Mouse (Mus musculus) hindbrain, embryonic 11.5 days (tissue): ENCODE data around the gene Ing2. TPM values are rescaled to one million over a fixed set of nuclear protein-coding genes. Genes with fewer than 3 reads are reported as not detected.

Source experiments
- ATAC-seq: fragments of 200-750 bp; cut with Nextera tagmentation; 2 replicates; pipeline ENCODE4 v1.8.0; 2017; ENCODE audit warnings: mild to moderate bottlenecking, moderate TSS enrichment, moderate library complexity; ENCODE audit not compliant: low FRiP score
- DNase-seq: peaks from one replicate; pipeline ENCODE4 v3.0.0-alpha.2; 2015; ENCODE audit warnings: low spot score
- H3K27ac ChIP-seq: fragments of 300-500 bp; sonication (generic); 2 replicates; pipeline ENCODE4 v1.5.1; 2014; ENCODE audit warnings: mild to moderate bottlenecking, low read depth, low read length
- H3K27me3 ChIP-seq: fragments of 300-500 bp; sonication (generic); 2 replicates; pipeline ENCODE4 v1.6.1; 2014; ENCODE audit warnings: mild to moderate bottlenecking, low read length, moderate library complexity, mixed read lengths; ENCODE audit not compliant: control insufficient read depth, insufficient read depth
- H3K36me3 ChIP-seq: fragments of 300-500 bp; sonication (generic); 2 replicates; pipeline ENCODE4 v1.6.1; 2014; ENCODE audit warnings: mild to moderate bottlenecking, low read length, moderate library complexity, mixed read lengths; ENCODE audit not compliant: control insufficient read depth, insufficient read depth
- H3K4me1 ChIP-seq: fragments of 300-500 bp; sonication (generic); replicated peaks from 2 replicates; pipeline ENCODE4 v1.6.1; 2014; ENCODE audit warnings: low read length, mixed read lengths; ENCODE audit not compliant: control insufficient read depth, insufficient read depth
- H3K4me2 ChIP-seq: fragments of 300-500 bp; sonication (generic); replicated peaks from 2 replicates; pipeline ENCODE4 v1.6.1; 2014; ENCODE audit warnings: mild to moderate bottlenecking, low read depth, low read length
- H3K4me3 ChIP-seq: fragments of 300-500 bp; sonication (generic); 2 replicates; pipeline ENCODE4 v1.5.1; 2014; ENCODE audit warnings: low read depth, low read length
- H3K9ac ChIP-seq: fragments of 300-500 bp; sonication (generic); 2 replicates; pipeline ENCODE4 v1.6.1; 2014; ENCODE audit warnings: low read depth, low read length
- H3K9me3 ChIP-seq: fragments of 300-500 bp; sonication (generic); 2 replicates; pipeline ENCODE4 v1.6.1; 2016; ENCODE audit warnings: low read length; ENCODE audit not compliant: control insufficient read depth
- WGBS: fragments of 180-500 bp; shearing (Covaris S2); extraction: QIAGEN DNeasy Blood & Tissue Kit; methylation state at CpG from one replicate; pipeline ENCODE4 v1.1.7; 2014; 5-methylcytosine and 5-hydroxymethylcytosine counted together
- polyA plus RNA-seq: library from polyadenylated mRNA; unstranded; fragments of >200 nt; fragmentation: Nextera tagmentation; extraction: Ambion mirVana; gene quantifications from 2 replicates; pipeline ENCODE4 v1.2.1, GENCODE M21; 2014

Gene Ing2
- 13.2 and 13.3 TPM in 2 replicates for polyA plus RNA-seq

- peak; percentile 92 for ATAC-seq
- Histone ChIP-seq H3K9ac (peak within 1 kb of the TSS; percentile 90), H3K4me2 (peak within 1 kb of the TSS; percentile 71), H3K36me3 (no peaks in the 10 kb centered on the region), H3K27ac (peak within 1 kb of the TSS; percentile 95), H3K4me1 (no peaks in the 10 kb centered on the region), H3K9me3 (no peaks in the 10 kb centered on the region), H3K4me3 (peak within 1 kb of the TSS; percentile 92), H3K27me3 (no peaks in the 10 kb centered on the region)
- peak; percentile 100 for DNase-seq
- under 1% methylated on average over 81 of the region's 106 CpGs for WGBS
Observed at GRCm38 (mm10) chr8:47674777-47675710, at the start of gene Ing2. Gene Ing2 (minus strand): TSS chr8:47675556.

GRCm38 (mm10) chr8:47721609-47722008 lies 46.3 kb upstream of the Ing2 start:
- no peaks in the 10 kb centered on the region for H3K9me3 ChIP-seq
- H3K27ac ChIP-seq = no peak overlapping the region
- no peaks in the 10 kb centered on the region for H3K27me3 ChIP-seq
- no peaks in the 10 kb centered on the region for H3K4me1 ChIP-seq
- no peak overlapping the region for H3K4me2 ChIP-seq
- 84% methylated on average over 4 of the region's 4 CpGs for WGBS
- no peak overlapping the region for H3K9ac ChIP-seq
- ATAC-seq (no peak), DNase-seq (no peak)
- H3K36me3 ChIP-seq = no peaks in the 10 kb centered on the region
- H3K4me3 ChIP-seq = no peak overlapping the region

DNA sequence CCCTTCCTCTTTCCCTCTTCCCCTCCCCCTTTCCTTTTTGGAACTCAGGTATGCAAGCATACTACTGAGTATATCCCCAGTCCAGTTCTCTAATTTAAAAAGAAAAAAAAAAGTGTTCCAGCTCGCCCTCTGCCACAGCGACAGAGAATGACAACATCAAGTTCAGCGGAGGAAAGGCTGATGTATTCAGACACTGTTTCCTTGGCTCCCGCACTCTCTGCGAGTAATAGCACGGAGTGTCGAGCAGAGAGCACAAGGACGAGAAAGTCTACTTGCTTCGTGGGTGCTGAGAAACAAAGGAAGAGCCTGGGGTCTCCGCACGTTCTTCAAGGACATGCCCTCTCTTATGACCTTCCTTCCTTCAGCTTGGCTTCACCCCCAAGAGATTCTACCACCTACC lies 43.3 kb upstream of the Ing2 start:
- Histone ChIP-seq H3K9ac (no peak overlapping the region), H3K27me3 (no peaks in the 10 kb centered on the region), H3K4me1 (no peaks in the 10 kb centered on the region), H3K9me3 (no peaks in the 10 kb centered on the region), H3K36me3 (no peaks in the 10 kb centered on the region), H3K4me3 (no peak overlapping the region), H3K27ac (no peak overlapping the region), H3K4me2 (no peak overlapping the region)
- ATAC-seq (no peak), DNase-seq (peak; percentile 11)
- 26% methylated on average over 11 of the region's 11 CpGs for WGBS

DNA sequence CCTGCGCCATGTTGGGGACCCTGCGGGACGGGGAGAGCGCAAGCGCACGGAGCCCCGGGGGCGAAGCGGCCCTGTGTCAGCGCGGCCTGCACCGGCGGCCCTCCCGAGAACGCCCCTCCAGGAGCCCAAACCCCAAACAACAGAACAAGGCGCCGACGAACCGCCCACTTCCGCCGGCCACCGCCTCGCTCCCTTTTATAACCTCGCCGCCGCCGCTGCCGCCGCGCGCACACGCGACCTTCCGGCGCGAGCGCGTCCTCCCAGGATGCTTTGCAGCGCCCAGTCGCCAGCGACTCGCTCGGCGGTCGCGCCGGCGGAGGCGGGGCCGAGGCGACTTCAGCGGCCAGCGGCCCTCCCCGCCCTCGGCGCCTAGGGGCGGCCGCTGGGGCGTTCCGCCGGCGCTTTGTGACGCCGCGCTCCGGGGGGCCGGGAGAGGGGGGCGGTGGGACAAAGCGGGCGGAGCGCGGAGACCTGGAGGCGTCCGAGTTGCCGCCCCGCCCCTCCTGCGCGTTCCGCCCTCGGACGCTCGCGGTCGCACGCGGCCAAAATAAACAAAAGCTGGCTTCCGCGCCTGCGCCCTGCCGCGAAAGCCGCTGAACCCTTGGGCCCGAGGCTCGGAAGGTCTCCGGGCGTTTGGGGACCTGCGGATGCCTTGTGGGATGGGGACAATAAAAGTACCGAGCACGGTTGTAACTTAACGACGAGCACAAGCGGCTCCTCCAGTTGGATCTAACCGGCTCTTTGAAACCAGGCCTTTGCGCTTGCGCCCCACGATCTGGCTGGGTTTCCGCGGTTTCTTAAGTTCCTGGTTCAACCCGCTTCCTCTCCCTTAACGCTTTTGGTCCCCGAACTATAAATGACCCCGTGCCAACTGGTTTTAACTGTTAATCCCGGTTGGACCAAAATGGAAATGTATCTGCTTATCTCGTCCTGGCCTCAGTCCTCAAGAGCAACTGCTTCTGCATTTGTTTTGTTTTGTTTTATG lies 38.7 kb upstream of the Ing2 start, which contains the start of gene Cdkn2aip:
Cdkn2aip (minus strand) TSS at position 172 of the 985 bp plus-strand sequence.
- H3K4me3 ChIP-seq = peak within 1 kb of the TSS; percentile 98
- H3K27ac ChIP-seq = peak within 1 kb of the TSS; percentile 95
- no peaks in the 10 kb centered on the region for H3K4me1 ChIP-seq
- ATAC-seq (peak; percentile 92), DNase-seq (peak; percentile 97)
- H3K27me3 ChIP-seq = no peaks in the 10 kb centered on the region
- H3K36me3 ChIP-seq = no peaks in the 10 kb centered on the region
- under 1% methylated on average over 95 of the region's 114 CpGs for WGBS
- no peaks in the 10 kb centered on the region for H3K9me3 ChIP-seq
- H3K9ac ChIP-seq = peak within 1 kb of the TSS; percentile 91
- H3K4me2 ChIP-seq = peak within 1 kb of the TSS; percentile 54

DNA sequence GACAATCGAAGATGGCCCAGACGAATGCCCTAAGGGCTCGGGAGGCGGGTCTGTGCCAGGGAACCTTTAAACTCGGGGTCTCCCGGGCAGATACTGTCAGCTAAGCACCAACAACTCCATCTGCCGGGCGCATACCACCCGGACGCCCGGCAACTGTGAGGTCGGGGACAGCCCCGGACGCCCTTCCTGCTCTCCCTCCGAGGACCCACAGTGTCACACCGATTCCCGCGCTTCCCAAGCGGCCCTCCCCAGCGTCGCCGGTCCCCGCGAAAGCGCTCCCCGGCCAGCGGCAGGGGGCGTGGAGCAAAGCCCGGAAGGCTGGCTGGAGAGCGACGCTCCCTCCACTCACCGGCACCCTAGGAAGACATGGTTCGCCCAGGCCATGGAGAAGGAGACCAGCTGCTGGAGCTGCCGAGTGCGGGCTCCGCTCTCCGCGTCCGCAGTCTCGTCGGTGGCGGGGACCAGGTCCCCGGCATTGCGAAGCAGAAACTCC lies 37.9 kb upstream of the Ing2 start:
- DNase-seq (no peak), ATAC-seq (peak; percentile 66)
- Histone ChIP-seq H3K4me3 (peak overlapping the region; percentile 98), H3K27ac (peak overlapping the region; percentile 95), H3K4me2 (peak overlapping the region; percentile 54), H3K9ac (peak overlapping the region; percentile 91), H3K4me1 (no peaks in the 10 kb centered on the region), H3K36me3 (no peaks in the 10 kb centered on the region), H3K9me3 (no peaks in the 10 kb centered on the region), H3K27me3 (no peaks in the 10 kb centered on the region)
- under 1% methylated on average over 44 of the region's 44 CpGs for WGBS

DNA sequence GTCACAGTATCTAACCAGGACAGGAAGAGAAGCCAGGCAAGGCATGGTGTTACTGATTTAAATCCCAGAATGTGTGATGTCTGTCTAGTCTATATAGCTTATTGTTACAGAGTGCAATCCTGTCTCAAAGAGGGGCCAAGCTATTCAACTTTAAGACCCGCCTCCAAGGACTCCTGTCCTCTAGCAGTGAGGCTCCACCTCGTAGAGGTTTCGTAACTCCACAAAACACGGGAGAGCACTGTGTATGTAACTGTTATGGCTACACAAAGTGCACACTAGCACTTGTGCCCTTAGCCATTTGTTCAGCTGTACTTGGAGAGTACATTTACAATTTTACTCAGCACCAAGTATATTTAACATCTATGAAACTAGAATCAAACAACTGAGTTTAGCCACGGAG lies 32.8 kb upstream of the Ing2 start:
- Histone ChIP-seq H3K9ac (no peak overlapping the region), H3K4me2 (no peak overlapping the region), H3K9me3 (no peaks in the 10 kb centered on the region), H3K36me3 (no peaks in the 10 kb centered on the region), H3K27me3 (no peaks in the 10 kb centered on the region), H3K27ac (no peak overlapping the region), H3K4me1 (no peaks in the 10 kb centered on the region), H3K4me3 (no peak overlapping the region)
- DNase-seq (no peak), ATAC-seq (no peak)
- 92% methylated on average over 5 of the region's 5 CpGs for WGBS

DNA sequence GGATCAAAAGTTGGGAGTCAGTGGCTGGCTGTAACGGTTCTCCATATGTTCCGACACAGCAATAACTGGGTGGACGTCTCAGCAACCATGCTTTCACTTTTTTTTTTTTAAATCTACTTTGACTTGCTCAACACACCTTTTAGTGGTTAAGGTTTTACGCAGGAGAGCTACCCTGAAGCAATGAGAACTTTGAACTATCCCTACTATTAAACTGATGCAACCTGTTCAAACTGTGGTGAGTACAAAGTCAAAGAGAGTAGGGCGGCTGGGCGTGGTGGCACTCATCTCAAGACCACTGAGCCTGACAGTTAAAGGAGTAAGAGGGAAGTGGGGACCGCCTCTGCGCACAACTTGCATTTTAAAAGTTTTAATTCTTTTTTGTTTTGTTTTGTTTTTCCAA lies 31.4 kb upstream of the Ing2 start:
- H3K27me3 ChIP-seq = no peaks in the 10 kb centered on the region
- H3K9ac ChIP-seq = no peak overlapping the region
- WGBS = 94% methylated on average over 8 of the region's 8 CpGs
- H3K27ac ChIP-seq = no peak overlapping the region
- no peak overlapping the region for H3K4me3 ChIP-seq
- ATAC-seq (no peak), DNase-seq (no peak)
- H3K4me1 ChIP-seq = no peaks in the 10 kb centered on the region
- no peaks in the 10 kb centered on the region for H3K9me3 ChIP-seq
- no peak overlapping the region for H3K4me2 ChIP-seq
- H3K36me3 ChIP-seq = no peaks in the 10 kb centered on the region

- no peaks in the 10 kb centered on the region for H3K4me1 ChIP-seq
- no peak overlapping the region for H3K9ac ChIP-seq
- H3K36me3 ChIP-seq = no peaks in the 10 kb centered on the region
- 46% methylated on average over 1 of the region's 1 CpGs for WGBS
- no peak overlapping the region for H3K4me3 ChIP-seq
- no peak overlapping the region for H3K4me2 ChIP-seq
- no peaks in the 10 kb centered on the region for H3K27me3 ChIP-seq
- ATAC-seq (no peak), DNase-seq (no peak)
- no peak overlapping the region for H3K27ac ChIP-seq
- H3K9me3 ChIP-seq = no peaks in the 10 kb centered on the region
Observed at GRCm38 (mm10) chr8:47702333-47702732, 27.0 kb upstream of the Ing2 start.
